Mouse (Mus musculus) right cerebral cortex, postnatal 10 days (tissue): Measurements from ENCODE around the gene Avp.
A peak's percentile ranks its signal among the peaks of the same experiment; 100 is the strongest.
"Not testable (repeated sequence)": the region's sequence is repeated elsewhere in the genome, so short reads cannot be mapped to it uniquely, and the experiment has no call there.

ENCODE experiments used
- DNase-seq, 2 experiments: peaks; one replicate each; pipeline ENCODE4 v3.0.0; 2021; ENCODE audit warnings: low spot score in 2 of 2

Avp gene

GRCm38 (mm10) chr2:130582552-130582951 is at the start of gene Avp:
TSS of gene Avp (minus strand) at chr2:130582554.
- no peak for DNase-seq

GRCm38 (mm10) chr2:130629839-130630203 is 47.5 kb upstream of the Avp start, which contains the start of the genes Fastkd5 and Ubox5:
TSS of gene Fastkd5 (minus strand) at chr2:130630027.
TSS of gene Ubox5 (minus strand) at chr2:130630038.
- DNase-seq, result peak; percentile 95

- DNase-seq, result no peak
These were observed 46.9 kb upstream of the Avp start for GRCm38 (mm10) chr2:130629080-130629838.

- DNase-seq, result no peak
These were observed 46.1 kb upstream of the Avp start for GRCm38 (mm10) chr2:130628424-130628823.

GRCm38 (mm10) chr2:130618972-130619371 is 36.6 kb upstream of the Avp start:
- no peak for DNase-seq

- DNase-seq, result no peak
These were observed 30.7 kb upstream of the Avp start for GRCm38 (mm10) chr2:130613091-130613490.

DNA sequence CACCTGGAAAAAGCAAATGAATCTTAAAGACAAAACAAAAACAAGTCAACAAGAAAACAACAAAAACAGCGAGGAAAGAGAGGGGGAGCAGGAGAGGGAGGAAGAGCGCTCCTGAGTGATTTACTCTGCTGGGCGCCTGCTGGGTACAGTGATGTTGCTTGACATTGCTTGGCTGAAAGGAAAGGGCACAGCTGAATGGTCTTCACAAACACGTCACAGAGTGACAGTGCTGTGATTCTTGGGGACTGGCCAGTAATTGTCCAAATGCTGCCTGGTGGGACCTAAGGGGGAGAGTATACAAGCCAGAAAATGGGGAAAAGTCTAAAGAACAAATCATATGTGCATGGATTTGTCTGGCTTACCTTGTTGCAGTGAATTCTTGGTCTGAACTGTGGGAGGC is 19.8 kb upstream of the Avp start:
- DNase-seq, result no peak

DNA sequence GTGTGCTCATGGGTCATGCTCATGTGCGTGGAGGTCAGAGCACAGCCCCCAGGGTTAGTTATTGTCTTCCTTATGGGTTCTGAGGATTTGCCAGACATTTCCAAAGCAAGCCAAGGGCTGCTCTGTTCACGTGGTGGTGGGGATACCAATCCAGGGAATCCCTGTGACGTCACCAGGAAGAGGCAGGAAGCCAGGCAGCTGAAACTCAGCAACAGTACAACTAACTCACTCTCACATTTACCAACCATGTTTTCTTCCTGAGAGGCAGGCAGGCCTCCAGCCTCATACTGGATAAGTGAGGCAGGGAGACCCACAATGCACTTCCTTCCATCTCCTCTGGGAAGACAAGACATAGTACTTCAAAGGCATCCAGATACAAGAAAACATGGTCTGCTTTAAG is 16.0 kb upstream of the Avp start:
- no peak for DNase-seq

DNA sequence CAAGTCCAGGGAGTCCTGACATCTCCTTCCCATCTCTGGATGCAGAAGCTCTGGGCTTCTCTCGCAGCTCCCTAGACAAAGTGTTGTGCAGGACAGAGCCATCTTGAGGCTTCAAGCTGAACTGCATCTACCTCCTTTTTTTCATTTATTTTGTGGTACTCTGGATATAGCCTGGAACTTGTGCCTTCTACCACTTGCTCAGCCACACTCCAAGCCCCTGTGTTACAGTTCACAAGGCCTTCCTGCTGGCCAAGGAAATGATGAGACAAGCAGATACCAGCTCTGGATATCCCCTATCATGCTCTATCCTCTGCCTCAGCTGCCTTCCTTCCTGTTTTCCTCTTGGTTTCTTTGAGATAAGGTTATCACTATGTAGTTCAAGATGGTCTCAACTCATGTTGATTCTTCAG is 15.3 kb upstream of the Avp start:
- peak in 1 of 2 experiments; percentile 57 for DNase-seq

DNA sequence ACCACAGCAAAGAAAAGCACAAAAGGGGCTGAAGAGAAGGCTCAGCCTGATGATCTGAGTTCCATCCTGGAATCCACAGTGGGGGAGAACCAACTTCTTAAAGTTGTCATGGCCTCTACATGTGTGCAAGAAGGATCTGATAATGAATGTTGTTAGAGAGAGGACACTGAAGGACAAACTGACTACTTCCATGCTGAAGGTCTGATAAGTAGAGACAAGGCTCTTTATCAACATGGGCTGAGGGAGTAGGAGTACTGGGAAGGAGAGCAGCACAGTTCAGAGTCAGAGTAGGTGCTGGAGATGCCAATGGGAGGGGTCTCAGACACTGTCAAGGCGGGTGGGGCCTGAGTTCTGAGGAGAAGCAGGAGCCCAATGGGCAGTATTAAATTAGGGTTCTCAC is 13.2 kb upstream of the Avp start:
- no peak for DNase-seq

GRCm38 (mm10) chr2:130591016-130591415 is 8.7 kb upstream of the Avp start:
- no peak for DNase-seq

- DNase-seq, result no peak
These were observed 7.4 kb upstream of the Avp start for GRCm38 (mm10) chr2:130589761-130590160.

GRCm38 (mm10) chr2:130589157-130589556 is 6.8 kb upstream of the Avp start:
- DNase-seq, result no peak

GRCm38 (mm10) chr2:130588373-130588772 is 6.0 kb upstream of the Avp start:
- DNase-seq, result no peak

GRCm38 (mm10) chr2:130586016-130586415 is 3.7 kb upstream of the Avp start:
- peak; percentile 72 to 75 for DNase-seq

DNA sequence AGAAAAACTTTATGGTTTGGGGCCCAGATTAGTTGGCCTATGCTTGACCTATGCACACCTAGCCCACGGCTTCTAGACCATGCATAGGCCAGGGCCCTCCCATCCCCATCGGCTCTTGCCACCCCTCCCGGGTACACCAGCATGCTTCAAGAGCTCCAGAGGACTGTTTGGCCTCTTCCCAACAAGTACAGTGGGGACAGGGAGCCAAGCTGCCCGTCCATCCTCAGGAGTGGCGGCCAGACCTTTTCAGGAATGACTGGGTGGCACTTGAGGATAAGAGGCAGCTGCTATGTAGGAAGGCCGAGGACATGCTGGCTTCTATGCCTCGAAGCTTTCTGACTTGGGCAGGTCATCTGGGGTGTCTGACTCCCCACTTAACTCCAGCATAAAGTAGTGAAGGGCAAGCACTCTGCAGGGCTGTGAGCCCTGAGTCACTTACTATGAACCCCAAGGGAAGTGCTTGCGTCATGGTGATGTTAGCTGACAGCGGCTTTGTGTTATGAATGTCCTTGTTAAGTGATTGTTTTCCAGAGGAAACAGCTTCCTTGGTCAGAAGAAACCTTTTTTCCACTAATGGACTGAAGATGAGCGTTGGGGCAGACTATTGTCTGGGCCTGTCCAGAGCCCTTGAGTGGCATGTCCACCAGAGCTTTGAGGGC is 1.7 kb upstream of the Avp start:
- DNase-seq, result no peak

- DNase-seq, result no peak
These were observed 1.2 kb downstream of the Avp start for GRCm38 (mm10) chr2:130581201-130581600.

DNA sequence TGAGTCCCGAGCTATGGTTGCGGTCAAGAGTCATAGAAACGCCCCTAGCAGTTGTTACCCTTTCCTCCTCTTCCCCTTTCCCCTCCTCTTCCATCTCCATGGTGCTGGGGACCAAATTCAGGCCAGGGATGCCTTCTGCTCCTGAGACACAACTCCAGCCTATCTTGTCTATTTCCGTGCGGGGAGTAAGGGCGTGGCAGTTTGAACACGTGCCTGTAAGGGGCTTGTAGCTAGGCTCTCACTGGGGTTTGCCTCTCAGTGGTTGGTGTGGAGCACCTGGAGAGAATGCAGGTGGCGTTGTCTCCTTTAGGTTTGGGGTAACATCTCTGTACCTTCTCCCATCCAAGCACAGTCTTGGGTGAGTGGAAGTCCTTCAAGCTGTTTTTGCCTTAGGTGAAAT is 2.6 kb downstream of the Avp start:
- DNase-seq, result no peak

DNA sequence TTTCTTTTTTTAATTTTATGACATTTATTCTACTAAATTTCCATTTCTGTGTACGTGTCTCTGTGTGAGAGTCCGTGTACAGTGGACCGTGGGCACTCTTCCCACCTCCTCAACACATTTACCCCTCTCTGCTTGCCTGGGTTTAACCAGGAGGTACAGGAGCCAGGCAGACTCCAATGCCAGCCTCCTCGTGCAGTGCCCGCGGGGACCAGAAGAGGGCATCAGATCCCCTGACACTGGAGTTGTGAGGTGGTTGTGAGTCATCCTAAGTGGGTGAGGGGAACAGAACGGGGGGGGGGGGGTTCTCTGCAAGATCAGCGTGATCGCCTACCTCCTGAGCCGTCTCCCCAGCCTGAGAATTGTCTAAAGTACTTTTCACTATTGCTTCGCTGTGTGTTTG is 4.2 kb downstream of the Avp start:
- DNase-seq, result peak in 1 of 2 experiments; percentile 57

- DNase-seq, result peak in 1 of 2 experiments; percentile 43
These were observed 4.7 kb downstream of the Avp start for GRCm38 (mm10) chr2:130577632-130578031.

DNA sequence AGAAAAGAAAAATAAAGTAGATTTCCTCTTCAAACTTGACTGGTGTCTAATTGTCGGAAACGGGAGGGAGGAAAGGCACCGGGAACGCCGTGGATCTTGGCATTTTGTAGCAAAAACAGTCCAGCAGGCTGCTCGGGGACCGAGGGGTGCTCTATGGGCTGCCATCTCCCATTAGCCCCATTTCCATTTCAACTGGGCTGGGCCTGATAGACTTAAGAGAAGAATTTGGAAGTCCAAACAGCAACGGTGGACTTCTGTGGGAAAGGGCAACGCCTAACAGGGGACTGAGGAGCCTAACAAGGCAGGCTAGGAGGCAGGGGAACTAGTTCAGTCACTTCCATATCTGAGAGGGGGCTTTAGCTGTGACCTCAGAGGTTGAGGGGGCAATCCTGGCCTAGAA is 5.3 kb downstream of the Avp start:
- DNase-seq, result no peak

GRCm38 (mm10) chr2:130576564-130576963 is 5.8 kb downstream of the Avp start:
- not testable (repeated sequence) for DNase-seq

DNA sequence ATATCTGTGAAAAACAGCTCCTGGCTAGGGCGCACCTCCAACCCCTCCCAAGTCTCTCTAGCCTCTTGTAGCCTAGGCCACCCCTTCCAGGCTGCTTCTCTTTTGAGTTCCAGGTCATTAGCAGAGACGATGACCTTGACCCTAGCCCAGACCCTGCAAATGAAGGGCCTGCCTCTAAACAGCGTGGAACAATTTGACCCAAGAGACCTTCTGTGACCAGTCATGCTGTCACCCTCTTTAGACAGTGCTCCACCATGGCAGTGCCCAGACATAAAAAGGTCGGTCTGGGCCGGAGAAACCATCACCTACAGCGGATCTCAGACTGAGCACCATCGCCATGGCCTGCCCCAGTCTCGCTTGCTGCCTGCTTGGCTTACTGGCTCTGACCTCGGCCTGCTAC is 6.5 kb downstream of the Avp start, which contains the start of gene Oxt:
Gene Oxt, plus strand, starts transcription at position 301 of the 400 bp plus-strand sequence.
- no peak for DNase-seq
